In the genomic region with DNA sequence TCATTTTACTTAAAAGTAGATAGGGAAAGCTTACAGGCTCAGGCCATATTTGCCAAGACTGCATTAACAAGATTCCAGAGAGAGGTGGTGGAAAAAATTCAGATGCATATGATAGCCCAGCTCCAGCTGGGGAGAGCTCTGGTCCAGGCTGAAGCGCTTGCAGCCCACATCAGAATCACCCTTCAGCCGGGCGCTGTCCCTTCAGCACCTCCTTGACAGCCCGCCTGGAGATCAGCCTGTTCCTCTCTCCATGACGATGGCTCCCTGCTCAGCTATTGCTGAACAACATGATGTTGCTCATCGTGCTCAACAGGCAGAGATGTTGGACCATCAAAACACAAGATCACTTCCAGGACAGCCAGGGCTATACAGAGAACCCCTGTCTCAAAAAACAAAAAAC, we compare ENCODE assay signal across 9 mouse cellular contexts. TPM values are rescaled to one million over a fixed set of nuclear protein-coding genes. Genes with fewer than 3 reads are reported as not detected.
DNase-seq lines count a peak whose midpoint lies in the region; ATAC-seq and TF ChIP-seq lines count a peak whose summit lies in the region.
"Had no signal": no experiment of that assay in that cellular context is flagged by ENCODE, and none has a peak within 500 bp of the region (broad histone marks: within the 10 kb centered on the region; RNA-seq: fewer than 3 reads in every experiment).

No protein-coding gene starts in this region.

- no peak for ATAC-seq in limb, embryonic 14.5 days (ENCODE audit: low FRiP score, low read depth)
- no peak for ATAC-seq in erythroblast, adult 5-6 weeks (replicated peaks; ENCODE audit: low FRiP score, poor library complexity, severe bottlenecking)

- no peaks in the 10 kb centered on the region for H3K9me3 ChIP-seq in limb, embryonic 14.5 days (ENCODE audit: control insufficient read depth, low read length)

- DNase-seq in kidney, adult 2 months = peak; percentile 4
- no peak for DNase-seq in kidney, adult 18-20 months
- peak; percentile 53 for DNase-seq in ES-CJ7 (ENCODE audit: low read depth, low spot score)
- peak; percentile 79 for DNase-seq in adrenal gland, postnatal 14 days
- peak; percentile 65 for DNase-seq in limb, embryonic 14.5 days (ENCODE audit: low spot score)
- DNase-seq in left cerebral cortex, postnatal 25 days (ENCODE audit: low spot score in 2 of 2) = no peak
- DNase-seq in natural killer cell, adult 2 months (ENCODE audit: low spot score in 2 of 2) = no peak

- no peak for TF ChIP-seq POLR2A in kidney, adult 2 months (IDR thresholded peaks at IDR 0.05; ENCODE audit: low read depth, low read length)
- TF ChIP-seq POLR2A in limb, embryonic 14.5 days (IDR thresholded peaks at IDR 0.05; ENCODE audit: borderline replicate concordance, extremely low read depth, insufficient read depth, insufficient read length) = no peak

- H3K36me3 ChIP-seq in kidney, adult 2 months (ENCODE audit: control insufficient read depth, insufficient read depth, low read length) = no peaks in the 10 kb centered on the region
- H3K36me3 ChIP-seq in limb, embryonic 14.5 days (ENCODE audit: control insufficient read depth, insufficient read depth, low read length) = no peaks in the 10 kb centered on the region

- no peak overlapping the region for H3K4me2 ChIP-seq in limb, embryonic 14.5 days (replicated peaks; ENCODE audit: low read depth, low read length, severe bottlenecking)

- TF ChIP-seq CTCF in kidney, adult 2 months (conservative IDR thresholded peaks at IDR 0.05; ENCODE audit: insufficient read depth, insufficient read length, low read depth, low read length) = no peak

- intact Hi-C loops in left cerebral cortex, postnatal 25 days (cut with DNase I) = no loop called here

- no peak overlapping the region for H3K9ac ChIP-seq in limb, embryonic 14.5 days (ENCODE audit: low read depth, low read length, severe bottlenecking)

- H3K27ac ChIP-seq in kidney, adult 2 months (ENCODE audit: insufficient read depth, low read depth, low read length) = no peak overlapping the region
- no peak overlapping the region for H3K27ac ChIP-seq in limb, embryonic 14.5 days (replicated peaks; ENCODE audit: low read depth, low read length)
- H3K27ac ChIP-seq: layer of hippocampus, adult 2 months had no signal

- no peak overlapping the region for H3K4me3 ChIP-seq in kidney, adult 2 months (ENCODE audit: insufficient read depth, low read depth, low read length)
- H3K4me3 ChIP-seq in limb, embryonic 14.5 days (replicated peaks; ENCODE audit: low read length) = no peak overlapping the region
- H3K4me3 ChIP-seq: layer of hippocampus, adult 2 months had no signal

- H3K4me1 ChIP-seq in kidney, adult 2 months (ENCODE audit: control insufficient read depth, insufficient read depth, low read length) = no peaks in the 10 kb centered on the region
- peaks cover 6% of the 10 kb centered on the region for H3K4me1 ChIP-seq in limb, embryonic 14.5 days (ENCODE audit: control insufficient read depth, insufficient read depth, low read length)

- peaks cover 5% of the 10 kb centered on the region for H3K27me3 ChIP-seq in kidney, adult 2 months (replicated peaks; ENCODE audit: control insufficient read depth, insufficient read depth, low read length)
- H3K27me3 ChIP-seq in limb, embryonic 14.5 days (ENCODE audit: control insufficient read depth, insufficient read depth, low read length) = peaks cover 39% of the 10 kb centered on the region

- 3% methylated on average over 6 of the region's 6 CpGs for WGBS in kidney, adult 2 months
- 5% methylated on average over 6 of the region's 6 CpGs for WGBS in limb, embryonic 14.5 days

RNA-seq across cellular contexts. Expression of a gene that starts 1.8 kb away (rescaled TPM):
- 0.05 and 0.31 TPM in 2 replicates for polyA plus RNA-seq in kidney, adult 2 months (2012; rRNA removed)
- total RNA-seq in adrenal gland, postnatal 14 days (2021) = 6.0 and 6.8 TPM in 2 replicates
- 0.28 and 0.38 TPM in 2 replicates for polyA plus RNA-seq in limb, embryonic 14.5 days (2012; rRNA removed)
- 0.14 TPM in 1 of 2 replicates, not detected in the other for polyA plus RNA-seq in limb, embryonic 14.5 days (2014; fragmentation: Nextera tagmentation; extraction: Ambion mirVana)
- total RNA-seq in left cerebral cortex, postnatal 25 days (2021) = 100 to 1,000 TPM; 227 to 240 TPM
- not detected in 2 replicates for total RNA-seq in erythroblast, adult 5-6 weeks (2015; ENCODE audit: low replicate concordance)
- total RNA-seq in erythroblast, adult 5-6 weeks (2017; ENCODE audit: low replicate concordance) = not detected in 2 replicates

RNA-seq across cellular contexts. Expression of a gene that starts 19.9 kb away (rescaled TPM):
- polyA plus RNA-seq in kidney, adult 2 months (2012; rRNA removed) = 0.92 and 18.7 TPM in 2 replicates
- total RNA-seq in adrenal gland, postnatal 14 days (2021) = 38.4 and 47.9 TPM in 2 replicates
- 0.10 and 0.29 TPM in 2 replicates for polyA plus RNA-seq in limb, embryonic 14.5 days (2012; rRNA removed)
- not detected in 2 replicates for polyA plus RNA-seq in limb, embryonic 14.5 days (2014; fragmentation: Nextera tagmentation; extraction: Ambion mirVana)
- total RNA-seq in left cerebral cortex, postnatal 25 days (2021) = 1,000 to 10,000 TPM; 1,322 to 1,385 TPM
- total RNA-seq in erythroblast, adult 5-6 weeks (2015; ENCODE audit: low replicate concordance) = not detected in 2 replicates
- total RNA-seq in erythroblast, adult 5-6 weeks (2017; ENCODE audit: low replicate concordance) = not detected in 2 replicates

RNA-seq across cellular contexts. Expression of a gene that starts 50.1 kb away (rescaled TPM):
- polyA plus RNA-seq in kidney, adult 2 months (2012; rRNA removed) = 162 and 168 TPM in 2 replicates
- 95.5 and 98.6 TPM in 2 replicates for total RNA-seq in adrenal gland, postnatal 14 days (2021)
- 148 and 220 TPM in 2 replicates for polyA plus RNA-seq in limb, embryonic 14.5 days (2012; rRNA removed)
- polyA plus RNA-seq in limb, embryonic 14.5 days (2014; fragmentation: Nextera tagmentation; extraction: Ambion mirVana) = 294 and 354 TPM in 2 replicates
- total RNA-seq in left cerebral cortex, postnatal 25 days (2021) = 10 to 100 TPM; 95.9 to 97.3 TPM
- total RNA-seq in erythroblast, adult 5-6 weeks (2015; ENCODE audit: low replicate concordance) = 45.6 and 74.6 TPM in 2 replicates
- 3.9 and 6.9 TPM in 2 replicates for total RNA-seq in erythroblast, adult 5-6 weeks (2017; ENCODE audit: low replicate concordance)

Comparison
In these comparisons a context has a peak if more than half of its experiments do, and no peak if none do; other contexts are left out.
1. DNase-seq: peak in kidney, adult 2 months (single experiment), ES-CJ7 (single experiment), adrenal gland, postnatal 14 days (single experiment) and limb, embryonic 14.5 days (single experiment); none in kidney, adult 18-20 months (single experiment), left cerebral cortex, postnatal 25 days (0 of 2) and natural killer cell, adult 2 months (0 of 2).
2. RNA of a gene that starts 1.8 kb away (total RNA-seq): 227 to 240 TPM in left cerebral cortex, postnatal 25 days; 6.0 to 6.8 TPM in adrenal gland, postnatal 14 days and not detected in erythroblast, adult 5-6 weeks; every median in the first group is over 10 times any median in the second.
3. RNA of a gene that starts 19.9 kb away (total RNA-seq): 1,322 to 1,385 TPM in left cerebral cortex, postnatal 25 days and 38.4 to 47.9 TPM in adrenal gland, postnatal 14 days; not detected in erythroblast, adult 5-6 weeks; every median in the first group is over 10 times any median in the second.